Mouse (Mus musculus): ENCODE data around the gene Wdr18.

Wdr18 gene

DNA sequence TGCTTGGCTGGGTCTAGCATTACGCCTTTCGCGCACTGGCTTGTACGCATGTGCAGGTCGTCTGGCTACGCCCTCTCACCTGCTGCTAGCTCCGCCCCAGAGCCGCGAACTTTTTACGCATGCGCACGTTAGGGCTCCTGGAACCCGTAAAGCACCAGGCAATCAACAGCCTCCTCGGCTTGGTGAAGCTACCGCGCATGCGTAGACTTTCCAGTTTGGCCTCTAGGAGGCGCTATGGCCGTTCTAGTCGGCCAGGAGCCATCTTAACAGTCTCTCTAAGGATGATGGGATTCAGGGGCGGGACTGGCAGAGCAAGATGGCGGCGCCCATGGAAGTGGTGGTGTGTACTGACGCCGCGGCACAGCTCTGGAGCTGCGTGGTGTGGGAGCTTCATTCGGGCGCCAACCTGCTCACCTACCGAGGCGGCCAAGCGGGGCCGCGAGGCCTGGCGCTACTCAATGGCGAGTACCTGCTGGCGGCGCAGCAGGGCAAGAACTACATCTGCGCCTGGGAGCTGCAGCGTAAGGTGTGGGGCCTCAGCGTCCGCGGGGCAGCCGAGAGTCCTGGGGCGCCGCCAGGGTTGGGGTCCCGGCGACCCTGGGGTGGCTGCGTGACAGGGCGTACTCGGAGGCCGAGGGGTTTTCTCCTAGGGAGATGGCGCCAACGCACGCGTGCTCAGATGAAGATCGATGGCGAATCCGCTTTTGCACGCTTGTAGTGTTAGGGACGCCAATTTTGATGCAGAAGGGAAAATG, at the start of gene Wdr18:
Wdr18 (plus strand) TSS at position 306 of the 755 bp plus-strand sequence.
- peak; percentile 99 for DNase-seq

DNA sequence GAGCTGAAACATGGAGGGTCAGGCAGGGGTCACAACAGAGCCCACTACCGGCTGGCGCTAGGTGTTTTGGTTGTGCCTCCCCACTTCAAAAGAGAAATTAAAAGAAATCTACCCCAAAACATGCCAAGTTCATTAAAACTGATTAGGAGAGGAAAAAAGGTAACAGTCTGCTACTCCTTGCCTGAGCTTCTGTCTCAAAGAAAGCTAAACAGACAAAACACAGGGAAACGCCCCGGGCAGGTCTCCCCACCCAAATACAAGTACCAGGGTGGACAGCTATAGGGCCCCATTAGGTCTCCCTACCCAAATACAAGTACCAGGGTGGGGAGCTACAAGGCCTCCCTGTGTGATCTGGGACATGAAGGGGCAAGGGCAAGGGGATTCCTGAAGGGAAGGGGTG, 49.4 kb upstream of the Wdr18 start, which contains the start of gene Gm26602:
Gm26602 (plus strand) TSS at position 301 of the 400 bp plus-strand sequence.
- no peak for DNase-seq

DNA sequence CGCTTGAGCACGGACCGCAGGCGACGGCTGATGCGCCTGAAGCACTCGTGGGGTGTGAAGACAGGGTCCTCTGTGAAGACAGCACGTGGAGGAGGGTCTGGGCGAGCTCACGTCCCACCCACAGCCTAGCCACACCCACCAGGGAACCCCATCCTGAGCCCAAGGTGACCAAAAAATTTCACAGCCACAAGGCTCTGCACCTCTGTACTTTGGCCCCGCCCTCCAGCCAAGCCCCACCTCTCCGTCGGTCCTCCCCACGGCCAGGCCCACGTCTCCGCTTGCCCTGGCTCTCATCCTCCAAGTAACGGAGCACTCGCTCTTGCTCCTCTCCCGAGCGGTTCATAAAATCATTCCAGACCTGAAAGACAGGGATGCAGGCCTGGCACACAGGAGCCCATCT, 47.5 kb upstream of the Wdr18 start:
- no peak for DNase-seq

DNA sequence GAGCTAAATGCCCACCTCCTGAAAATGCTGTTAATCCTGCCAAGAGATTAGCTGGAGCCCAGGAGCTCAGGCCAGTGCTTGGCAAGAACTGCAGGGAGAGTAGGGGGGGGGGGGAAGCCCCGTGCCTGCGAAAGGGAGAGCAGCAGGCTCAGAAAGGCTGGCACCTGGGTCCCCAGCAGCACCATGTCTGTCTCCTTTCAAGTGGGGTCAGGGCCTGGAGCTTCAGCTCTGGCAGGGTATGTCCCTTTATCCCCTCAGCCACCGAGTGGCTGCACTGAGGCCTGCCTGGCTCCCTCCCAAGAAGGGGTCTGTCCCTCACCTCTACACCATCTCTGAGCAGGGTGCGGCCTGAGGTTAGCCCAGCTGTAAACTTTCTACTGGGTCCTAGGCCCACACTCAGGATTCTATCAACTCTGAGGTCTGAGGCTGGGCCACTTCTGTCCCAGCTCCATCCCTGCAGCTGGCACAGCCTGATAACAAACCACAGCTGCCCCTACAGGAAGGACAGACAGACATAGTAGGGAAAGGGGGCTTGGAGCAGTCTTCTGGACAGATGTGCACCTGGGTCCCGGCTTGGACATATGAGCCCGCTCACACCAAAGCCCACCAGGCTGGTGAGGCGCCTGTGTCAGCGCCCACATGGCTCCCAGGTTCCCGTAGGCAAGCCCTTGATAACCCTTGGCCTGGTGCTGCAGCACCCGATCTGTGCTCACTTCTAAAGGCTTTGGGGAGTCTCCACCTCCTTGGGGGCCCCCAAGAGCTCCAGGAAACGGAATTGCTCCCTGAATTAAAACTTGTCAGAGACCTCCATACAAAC, 45.6 kb upstream of the Wdr18 start:
- no peak for DNase-seq

DNA sequence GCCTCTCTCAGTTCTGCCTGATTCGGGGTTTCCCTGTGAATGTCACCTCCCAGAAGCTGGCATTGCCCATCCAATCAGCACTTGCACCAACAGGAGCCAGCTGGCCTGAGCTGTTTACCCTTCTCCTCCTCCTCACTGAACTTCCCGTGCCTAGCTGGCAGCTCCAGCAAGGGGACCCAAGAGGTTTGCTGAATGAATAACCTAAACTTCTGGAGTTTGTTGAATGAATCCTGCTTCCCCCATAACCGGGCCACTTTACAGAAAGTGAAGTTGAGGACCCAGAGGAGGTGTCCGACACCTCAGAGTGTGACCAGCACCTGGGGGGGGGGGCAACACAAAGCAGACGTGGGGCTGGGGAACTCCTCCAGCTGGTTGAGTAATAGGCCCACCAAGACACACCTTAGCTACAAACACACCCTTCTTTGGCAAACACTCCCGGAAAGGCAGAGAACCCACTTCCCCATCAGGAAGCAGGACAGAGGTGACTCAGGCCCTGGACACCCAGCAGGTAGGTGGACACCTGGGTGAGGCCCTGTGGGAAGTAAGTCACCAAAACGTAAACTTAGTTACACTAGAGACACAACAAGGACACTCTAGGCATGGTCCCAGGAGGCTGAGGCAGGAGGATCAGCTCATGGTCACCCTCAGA, 44.9 kb upstream of the Wdr18 start:
- no peak for DNase-seq

DNA sequence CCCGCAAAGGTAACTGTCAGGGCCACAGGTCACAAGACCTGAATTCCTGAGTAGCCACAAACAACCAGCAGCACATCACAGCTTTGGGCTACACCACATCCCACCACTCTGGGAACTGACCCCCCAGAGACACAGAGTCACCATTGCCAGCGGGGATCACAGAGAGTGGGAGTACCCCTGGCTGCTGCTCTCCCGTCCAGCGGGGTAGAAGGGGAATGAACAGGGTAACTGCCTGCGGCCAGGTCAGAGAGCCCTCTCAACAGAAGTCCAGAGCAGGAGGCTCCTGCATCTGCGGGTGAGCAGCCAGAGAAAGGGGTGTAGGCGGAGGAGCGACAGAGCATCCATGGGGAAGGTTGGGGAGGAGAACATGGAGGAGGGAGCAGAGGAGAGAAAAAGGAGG, 43.9 kb upstream of the Wdr18 start:
- DNase-seq = no peak

DNA sequence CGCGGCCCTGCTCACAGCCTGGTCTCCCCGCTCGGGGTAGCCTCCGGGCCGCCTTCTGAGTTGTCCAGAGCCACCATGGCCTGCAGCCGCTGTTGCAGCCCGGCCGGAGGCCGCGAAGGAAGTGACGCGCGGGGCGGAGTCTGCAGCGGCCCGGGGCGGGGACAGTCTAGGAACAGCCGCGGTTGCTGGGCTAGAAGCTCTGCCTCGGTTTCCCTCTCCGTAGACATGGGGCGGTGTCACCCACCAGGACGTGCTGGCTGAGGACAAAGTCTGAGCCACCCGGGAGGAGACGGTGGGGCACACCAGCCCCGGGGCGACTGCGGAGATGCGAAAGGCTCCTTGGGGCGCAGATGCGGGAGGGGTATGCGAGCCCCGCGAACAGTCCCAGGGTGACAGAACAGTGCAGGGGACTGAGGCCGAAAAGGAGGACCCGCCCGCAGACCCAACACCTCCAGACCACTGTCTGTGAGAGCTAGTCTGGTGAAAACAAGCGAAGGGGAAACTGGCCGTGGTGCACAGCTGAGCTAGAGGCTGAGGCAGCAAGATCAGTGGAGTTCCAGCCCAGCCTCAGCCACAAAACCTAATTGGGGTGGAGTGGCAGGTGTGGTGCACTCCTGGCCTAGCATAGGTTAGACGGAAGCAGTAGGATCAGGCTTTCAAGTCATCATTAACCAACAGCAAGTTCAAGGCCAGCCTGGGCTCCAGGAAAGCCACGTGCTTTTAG, 43.0 kb upstream of the Wdr18 start, which contains the start of gene Kiss1r:
Kiss1r (plus strand) TSS at position 164 of the 724 bp plus-strand sequence.
- DNase-seq = peak; percentile 94

DNA sequence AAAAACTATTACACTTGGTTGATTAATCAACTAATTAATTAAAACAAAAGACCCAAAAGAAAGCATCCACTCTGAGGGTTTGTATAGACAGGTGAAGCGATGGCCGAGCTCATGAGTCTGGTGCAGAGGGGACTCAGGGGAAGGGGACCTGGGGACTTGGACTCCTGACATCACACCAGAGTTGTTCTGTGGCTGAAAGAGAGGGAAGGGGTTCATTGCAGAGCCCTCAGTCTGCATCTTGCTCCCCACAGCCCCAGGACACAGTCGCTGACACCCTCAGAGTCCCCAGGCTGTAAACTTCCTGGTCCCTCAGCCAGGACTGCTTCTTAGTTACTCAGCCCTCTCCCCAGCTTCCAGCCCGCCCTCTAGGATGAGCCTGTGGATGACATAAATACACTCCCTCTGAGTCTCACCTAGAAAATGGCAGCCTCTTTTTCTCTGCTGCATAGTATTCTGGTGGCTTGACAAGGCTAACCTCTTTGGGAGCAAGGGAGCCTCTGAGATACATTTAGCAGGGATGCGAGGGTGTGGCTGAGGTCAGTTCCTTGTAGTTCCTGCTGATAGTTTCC, 42.3 kb upstream of the Wdr18 start:
- no peak for DNase-seq

DNA sequence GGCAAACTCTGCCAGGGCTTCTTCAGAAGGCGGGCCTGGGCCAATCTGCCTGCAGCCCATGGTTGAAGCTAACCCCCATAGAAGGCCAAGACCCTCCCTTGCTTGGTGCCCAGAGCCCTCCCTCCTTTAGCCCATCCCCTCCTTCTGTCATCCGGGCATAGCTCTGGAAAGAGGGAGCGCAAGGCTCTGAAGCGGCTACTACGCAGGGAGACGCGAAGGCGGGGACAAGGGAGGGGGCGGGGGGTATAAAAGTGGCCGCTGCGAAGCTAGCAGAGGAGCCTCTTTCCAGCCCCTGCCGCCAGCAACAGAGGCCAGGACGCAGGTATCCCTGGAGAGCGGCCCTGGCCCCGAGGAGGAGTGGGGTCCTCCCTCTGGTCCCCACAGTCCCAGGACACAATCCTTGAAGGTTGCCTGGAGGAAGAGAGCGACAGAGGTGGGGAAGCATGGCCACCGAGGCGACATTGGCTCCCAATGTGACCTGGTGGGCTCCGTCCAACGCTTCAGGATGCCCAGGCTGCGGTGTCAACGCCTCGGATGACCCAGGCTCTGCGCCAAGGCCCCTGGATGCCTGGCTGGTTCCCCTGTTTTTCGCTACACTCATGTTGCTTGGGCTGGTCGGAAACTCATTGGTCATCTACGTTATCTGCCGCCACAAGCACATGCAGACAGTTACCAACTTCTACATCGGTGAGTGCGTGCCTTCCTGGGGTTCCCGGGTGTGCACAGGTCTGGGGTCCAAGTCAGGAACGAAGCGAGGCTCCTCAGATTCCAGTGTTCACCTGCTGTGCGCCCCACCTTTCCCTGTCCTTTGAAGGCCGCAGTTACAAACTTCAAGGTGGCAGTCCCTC, 41.5 kb upstream of the Wdr18 start:
- DNase-seq = peak; percentile 71

DNA sequence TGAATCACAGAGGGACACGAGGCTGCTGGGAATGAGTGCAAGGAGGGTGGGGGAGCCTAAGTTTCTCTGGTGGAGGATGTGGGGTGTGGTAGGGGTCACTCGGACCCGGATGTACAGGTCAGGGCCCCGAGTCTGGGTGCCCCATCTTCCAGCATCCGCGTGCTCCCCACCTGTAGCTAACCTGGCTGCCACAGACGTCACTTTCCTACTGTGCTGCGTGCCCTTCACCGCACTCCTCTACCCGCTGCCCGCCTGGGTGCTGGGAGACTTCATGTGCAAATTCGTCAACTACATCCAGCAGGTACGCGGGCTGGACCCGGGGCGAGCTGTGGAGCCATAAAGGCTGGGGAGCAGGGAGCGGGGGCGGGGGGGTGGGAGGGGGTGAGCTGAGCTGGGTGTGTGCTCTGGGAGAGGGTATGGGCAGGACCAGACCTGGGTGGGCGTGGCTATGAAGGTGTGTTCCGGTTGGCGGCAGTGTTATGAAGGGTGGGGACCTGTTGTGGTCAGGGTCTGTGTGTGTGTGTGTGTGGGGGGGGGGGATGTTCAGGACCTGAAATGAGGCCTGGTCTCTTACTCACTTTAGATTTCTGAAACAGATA, 40.6 kb upstream of the Wdr18 start:
- DNase-seq = peak; percentile 57

DNA sequence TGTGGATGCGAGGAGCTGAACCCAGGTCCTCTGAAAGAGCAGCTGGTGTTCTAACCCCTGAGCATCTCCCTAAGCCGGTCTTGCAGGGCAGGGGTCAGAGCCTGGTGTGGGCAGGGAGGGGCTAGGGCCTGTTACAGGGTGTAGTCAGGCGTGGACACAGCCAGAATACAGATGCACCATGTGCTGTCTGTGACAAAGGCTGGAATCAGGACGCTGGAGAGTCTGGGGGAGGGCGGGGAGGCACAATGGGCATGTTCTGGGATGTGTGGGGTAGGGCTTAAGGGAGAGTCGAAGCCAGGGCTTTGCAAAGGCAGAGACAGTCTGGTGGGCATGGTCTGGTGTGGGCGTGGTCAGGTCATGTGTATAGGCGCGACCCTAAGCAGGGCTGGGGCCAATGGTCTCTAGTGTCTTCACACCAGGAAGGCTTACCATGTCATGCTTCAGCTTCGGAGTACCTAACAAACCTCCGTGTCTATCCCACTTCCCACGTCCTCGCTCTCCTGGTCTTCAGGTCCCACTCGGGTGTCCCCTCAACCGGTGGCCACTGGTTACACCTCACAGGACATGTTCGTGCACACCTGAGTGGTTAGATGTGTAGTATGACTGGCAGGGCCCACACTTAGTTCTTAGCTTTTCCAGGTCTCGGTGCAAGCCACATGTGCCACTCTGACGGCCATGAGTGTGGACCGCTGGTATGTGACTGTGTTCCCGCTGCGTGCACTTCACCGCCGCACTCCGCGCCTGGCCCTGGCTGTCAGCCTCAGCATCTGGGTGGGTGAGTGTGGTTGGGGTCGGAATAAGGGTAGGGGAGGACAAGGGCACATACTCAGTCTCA, 39.7 kb upstream of the Wdr18 start:
- no peak for DNase-seq

DNA sequence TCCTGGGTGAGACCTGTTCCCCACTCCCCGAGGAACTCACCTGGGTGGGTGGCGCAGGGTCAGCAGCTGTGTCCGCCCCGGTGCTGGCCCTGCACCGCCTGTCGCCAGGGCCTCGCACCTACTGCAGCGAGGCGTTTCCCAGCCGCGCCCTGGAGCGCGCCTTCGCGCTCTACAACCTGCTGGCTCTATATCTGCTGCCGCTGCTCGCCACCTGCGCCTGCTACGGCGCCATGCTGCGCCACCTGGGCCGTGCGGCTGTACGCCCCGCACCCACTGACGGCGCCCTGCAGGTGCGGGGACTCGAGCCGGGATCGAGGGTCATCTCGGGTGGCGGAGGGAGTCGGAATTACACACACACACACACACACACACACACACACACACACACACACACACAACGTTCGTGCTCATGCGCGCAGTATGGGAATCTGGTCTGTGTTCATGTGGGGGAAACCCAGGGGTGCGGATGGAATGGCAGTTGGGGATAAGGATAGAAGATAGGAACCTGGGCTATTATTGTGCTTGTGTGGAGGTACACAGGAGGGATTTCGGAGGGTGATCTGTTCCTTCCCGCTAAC, 38.9 kb upstream of the Wdr18 start, which contains the start of gene R3hdm4:
R3hdm4 (minus strand) TSS at position 251 of the 578 bp plus-strand sequence.
- DNase-seq = no peak

DNA sequence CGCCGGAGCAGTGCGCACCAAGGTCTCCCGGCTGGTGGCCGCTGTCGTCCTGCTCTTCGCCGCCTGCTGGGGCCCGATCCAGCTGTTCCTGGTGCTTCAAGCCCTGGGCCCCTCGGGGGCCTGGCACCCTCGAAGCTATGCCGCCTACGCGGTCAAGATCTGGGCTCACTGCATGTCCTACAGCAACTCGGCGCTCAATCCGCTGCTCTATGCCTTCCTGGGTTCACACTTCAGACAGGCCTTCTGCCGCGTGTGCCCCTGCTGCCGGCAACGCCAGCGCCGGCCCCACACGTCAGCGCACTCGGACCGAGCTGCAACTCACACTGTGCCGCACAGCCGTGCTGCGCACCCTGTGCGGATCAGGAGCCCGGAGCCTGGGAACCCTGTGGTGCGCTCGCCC, 38.4 kb upstream of the Wdr18 start:
- no peak for DNase-seq

DNA sequence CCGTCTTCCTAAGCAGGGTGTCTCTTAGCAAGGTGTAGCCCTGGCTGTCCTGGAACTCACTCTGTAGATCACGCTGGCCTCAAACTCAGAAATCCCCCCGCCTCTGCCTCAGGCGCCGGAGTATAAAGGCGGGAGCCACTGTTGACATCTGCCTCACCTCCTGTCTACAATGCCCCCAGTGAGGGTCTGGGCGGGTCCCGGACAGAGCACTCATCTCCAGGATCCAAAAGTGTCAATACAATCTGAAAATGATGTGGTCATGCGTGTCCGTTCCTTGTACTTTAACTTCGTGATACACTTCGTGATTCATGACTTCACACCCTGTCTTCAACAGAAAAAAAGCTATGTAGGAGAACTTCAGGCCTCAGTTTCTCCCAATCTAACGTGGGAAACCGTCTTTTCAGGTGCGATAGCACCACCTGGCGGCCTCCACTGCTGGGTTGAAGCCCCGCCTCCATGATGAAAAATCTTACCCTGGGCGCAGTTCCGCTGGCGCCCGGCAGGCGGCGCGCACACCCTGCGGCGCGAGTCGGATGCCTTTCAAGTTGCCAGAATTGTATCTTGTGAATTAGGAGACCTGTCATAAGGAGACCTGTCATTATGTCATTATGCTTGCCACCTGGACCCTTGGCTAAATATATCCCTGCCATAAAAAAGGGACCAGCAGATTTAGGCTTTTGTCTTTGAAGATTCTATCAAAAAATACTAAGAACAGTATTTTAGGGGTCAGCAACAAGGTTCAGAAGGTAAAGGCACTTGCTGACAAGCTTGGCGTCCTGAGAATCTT, 34.8 kb upstream of the Wdr18 start:
- DNase-seq = peak; percentile 90

DNA sequence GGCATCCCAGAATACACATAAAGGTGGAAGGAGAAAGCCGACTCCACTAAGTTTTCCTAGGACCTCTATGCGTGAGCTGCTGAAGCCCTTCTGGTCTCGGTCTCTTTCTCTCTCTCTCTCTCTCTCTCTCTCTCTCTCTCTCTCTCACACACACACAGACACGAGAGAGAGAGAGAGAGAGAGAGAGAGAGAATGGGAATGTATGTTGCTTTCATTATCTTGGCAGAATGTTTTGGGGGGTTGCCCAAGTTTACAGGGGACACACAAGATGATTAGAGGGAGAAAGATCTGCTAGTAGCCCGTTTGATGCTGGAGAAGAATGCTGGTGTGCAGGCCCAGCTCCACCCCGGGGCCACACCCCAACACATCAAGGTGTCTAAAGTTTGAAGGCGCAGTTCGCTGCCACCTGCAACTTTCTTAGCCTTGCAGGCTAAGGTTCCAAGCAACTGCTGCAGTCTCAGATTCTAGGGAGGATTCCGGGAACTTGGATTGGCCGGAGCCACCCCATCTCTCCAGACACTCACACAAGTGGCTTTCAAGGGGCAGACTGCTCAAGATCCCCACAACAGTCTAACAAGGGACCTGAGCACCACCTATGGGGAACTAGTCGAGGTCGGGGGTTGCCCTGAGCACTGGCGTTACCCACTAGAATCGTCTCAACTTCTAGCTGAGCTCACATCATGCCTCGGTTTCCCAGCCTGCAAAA, 34.0 kb upstream of the Wdr18 start:
- no peak for DNase-seq

DNA sequence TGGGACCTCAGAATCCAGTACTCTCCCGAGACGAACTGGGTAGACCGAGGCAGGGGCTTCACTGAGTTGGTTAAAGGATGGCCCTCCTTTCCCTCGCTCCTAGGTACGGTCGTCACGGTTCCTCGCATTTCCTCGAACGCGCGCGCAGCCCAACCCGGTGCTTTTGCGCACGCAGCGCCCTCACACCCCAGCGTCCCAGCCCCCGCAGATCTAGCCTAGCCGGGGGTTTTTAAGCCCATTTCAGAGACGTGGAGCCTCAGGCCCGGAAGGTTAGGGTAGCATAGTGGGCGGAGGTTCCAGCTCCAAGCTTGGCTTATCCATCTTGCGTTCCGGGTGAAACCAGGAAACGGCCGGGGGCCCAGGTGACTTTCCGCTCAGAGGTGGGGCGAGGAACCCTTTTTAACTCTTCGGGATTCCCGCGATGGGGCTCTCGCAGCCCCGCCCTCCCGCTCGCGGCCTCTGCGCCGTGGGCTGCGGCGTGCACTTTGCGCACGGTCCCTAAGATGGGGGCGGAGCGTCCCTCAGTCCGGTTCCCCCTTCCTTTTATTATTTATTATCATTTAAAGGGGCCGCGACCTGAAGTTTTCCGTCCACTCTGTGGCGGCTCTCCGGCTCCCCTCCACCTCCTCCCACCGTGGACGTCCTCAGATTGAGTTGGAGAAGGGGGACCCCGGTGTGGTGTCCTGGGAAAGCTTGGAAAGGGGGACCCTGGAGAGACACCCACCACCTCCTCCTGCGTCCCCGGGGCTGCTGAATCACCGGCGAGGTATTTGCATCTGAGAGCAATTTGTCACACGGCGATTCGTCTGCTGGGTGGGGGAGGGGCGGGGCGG, 33.2 kb upstream of the Wdr18 start, which contains the start of gene Arid3a:
Arid3a (plus strand) TSS at position 553 of the 833 bp plus-strand sequence.
- DNase-seq = peak; percentile 94

All from lung, postnatal 10 days (tissue).